Mouse (Mus musculus) MEL (cell line): ENCODE results near the gene Padi6. TPM values are rescaled to one million over a fixed set of nuclear protein-coding genes. Genes with fewer than 3 reads are reported as not detected.

Experiments used
- DNase-seq: peaks from one replicate; pipeline ENCODE4 v3.0.0; 2011; ENCODE audit warnings: low read depth, low spot score
- H3K27ac ChIP-seq: 2 replicates; pipeline ENCODE4 v1.5.1; 2012; ENCODE audit warnings: low read depth, mild to moderate bottlenecking, control low read depth, low read length, moderate library complexity; ENCODE audit not compliant: control insufficient read depth
- H3K27me3 ChIP-seq, 2 experiments: fragments of 150-350 bp in 1 of 2; sonication (generic) in 1 of 2; 2 replicates each; pipeline ENCODE4 v1.6.1; 2012; ENCODE audit warnings: low read length in 2 of 2, mild to moderate bottlenecking in 2 of 2, improper control_type of control experiment in 1 of 2, moderate library complexity in 1 of 2; ENCODE audit not compliant: insufficient read depth in 2 of 2, control insufficient read depth in 1 of 2
- H3K36me3 ChIP-seq, 2 experiments: 2 replicates each; pipeline ENCODE4 v1.6.1; 2012 to 2014; ENCODE audit warnings: low read length in 2 of 2, improper control_type of control experiment in 1 of 2, inconsistent platforms in 1 of 2, mild to moderate bottlenecking in 1 of 2; ENCODE audit not compliant: insufficient read depth in 2 of 2, control insufficient read depth in 1 of 2
- H3K4me1 ChIP-seq, 2 experiments: fragments of 150-350 bp in 1 of 2; sonication (generic) in 1 of 2; 2 replicates each; pipeline ENCODE4 v1.6.1; 2012; ENCODE audit warnings: low read length in 2 of 2, improper control_type of control experiment in 1 of 2, mild to moderate bottlenecking in 1 of 2; ENCODE audit not compliant: insufficient read depth in 2 of 2, control insufficient read depth in 1 of 2
- H3K4me3 ChIP-seq, 2 experiments: fragments of 150-350 bp in 1 of 2; sonication (generic) in 1 of 2; 2 replicates each; pipeline ENCODE4 v1.5.1; 2012; ENCODE audit warnings: low read depth in 2 of 2, low read length in 2 of 2, mild to moderate bottlenecking in 2 of 2, moderate library complexity in 2 of 2, control low read depth in 1 of 2, improper control_type of control experiment in 1 of 2; ENCODE audit not compliant: control insufficient read depth in 1 of 2, insufficient read depth in 1 of 2
- H3K79me2 ChIP-seq: 2 replicates; pipeline ENCODE4 v1.6.1; 2012; ENCODE audit warnings: mild to moderate bottlenecking, low read length, moderate library complexity; ENCODE audit not compliant: control insufficient read depth, poor library complexity, insufficient read depth
- H3K9ac ChIP-seq: 2 replicates; pipeline ENCODE4 v1.6.1; 2012; ENCODE audit warnings: low read depth, mild to moderate bottlenecking, control low read depth, low read length, moderate library complexity; ENCODE audit not compliant: control insufficient read depth, poor library complexity, severe bottlenecking
- H3K9me3 ChIP-seq: fragments of 150-350 bp; sonication (generic); replicated peaks from 2 replicates; pipeline ENCODE4 v1.6.1; 2012; ENCODE audit warnings: mild to moderate bottlenecking, low read length, improper control_type of control experiment, moderate library complexity; ENCODE audit not compliant: insufficient read depth
- BHLHE40 ChIP-seq: IDR thresholded peaks from 2 replicates; pipeline ENCODE4 v1.6.1; 2012; ENCODE audit warnings: low read depth, mild to moderate bottlenecking, inconsistent platforms, low read length, improper control_type of control experiment, borderline replicate concordance
- CTCF ChIP-seq, 3 experiments: IDR thresholded peaks in 2 of 3; conservative IDR thresholded peaks in 1 of 3; 2 replicates each; pipeline ENCODE4 v1.5.1; 2011 to 2012; ENCODE audit warnings: low read length in 3 of 3, low read depth in 2 of 3, mild to moderate bottlenecking in 2 of 3, improper control_type of control experiment in 1 of 3, inconsistent platforms in 1 of 3, mixed read lengths in 1 of 3, moderate library complexity in 1 of 3; ENCODE audit not compliant: control insufficient read depth in 1 of 3, insufficient read depth in 1 of 3, poor library complexity in 1 of 3, severe bottlenecking in 1 of 3
- EP300 ChIP-seq, 2 experiments: IDR thresholded peaks; 2 replicates each; pipeline ENCODE4 v1.6.1; 2011; ENCODE audit warnings: improper control_type of control experiment in 2 of 2, low read length in 2 of 2, low read depth in 1 of 2, mild to moderate bottlenecking in 1 of 2
- ETS1 ChIP-seq: IDR thresholded peaks from 2 replicates; pipeline ENCODE4 v1.6.1; 2012; ENCODE audit warnings: low read depth, mild to moderate bottlenecking, inconsistent platforms, low read length, improper control_type of control experiment, moderate library complexity
- GATA1 ChIP-seq: IDR thresholded peaks from 2 replicates; pipeline ENCODE4 v1.6.1; 2011; ENCODE audit warnings: low read depth, low read length, improper control_type of control experiment
- JUND ChIP-seq: IDR thresholded peaks from 2 replicates; pipeline ENCODE4 v1.6.1; 2011; ENCODE audit warnings: low read depth, mild to moderate bottlenecking, improper control_type of control experiment, low read length
- KAT2A ChIP-seq: conservative IDR thresholded peaks from 2 replicates; pipeline ENCODE4 v1.6.1; 2012; ENCODE audit warnings: low read depth, low read length, improper control_type of control experiment, inconsistent platforms
- MAFK ChIP-seq: IDR thresholded peaks from 2 replicates; pipeline ENCODE4 v1.6.1; 2011; ENCODE audit warnings: low read depth, mild to moderate bottlenecking, low read length, improper control_type of control experiment, borderline replicate concordance
- MAX ChIP-seq: IDR thresholded peaks from 2 replicates; pipeline ENCODE4 v1.6.1; 2011; ENCODE audit warnings: low read length, improper control_type of control experiment
- MAZ ChIP-seq: IDR thresholded peaks from 2 replicates; pipeline ENCODE4 v1.6.1; 2012; ENCODE audit warnings: low read depth, mild to moderate bottlenecking, inconsistent platforms, low read length, improper control_type of control experiment
- MEF2A ChIP-seq: IDR thresholded peaks from 2 replicates; pipeline ENCODE4 v1.6.1; 2014; ENCODE audit warnings: low read depth, mild to moderate bottlenecking, inconsistent platforms, low read length, improper control_type of control experiment; ENCODE audit not compliant: poor library complexity, insufficient replicate concordance, severe bottlenecking; ENCODE audit errors: extremely low read depth
- MXI1 ChIP-seq: IDR thresholded peaks from 2 replicates; pipeline ENCODE4 v1.6.1; 2011; ENCODE audit warnings: mild to moderate bottlenecking, low read depth, low read length, improper control_type of control experiment
- MYB ChIP-seq: IDR thresholded peaks from 2 replicates; pipeline ENCODE4 v1.6.1; 2011; ENCODE audit warnings: mild to moderate bottlenecking, low read depth, low read length, improper control_type of control experiment
- MYC ChIP-seq: IDR thresholded peaks from 2 replicates; pipeline ENCODE4 v1.6.1; 2011; ENCODE audit warnings: low read depth, mild to moderate bottlenecking, low read length, improper control_type of control experiment, moderate library complexity
- NELFE ChIP-seq: IDR thresholded peaks from 2 replicates; pipeline ENCODE4 v1.6.1; 2011; ENCODE audit warnings: low read depth, low read length, improper control_type of control experiment
- POLR2A ChIP-seq, 2 experiments: IDR thresholded peaks; 2 replicates each; pipeline ENCODE4 v1.6.1; 2011 to 2012; ENCODE audit warnings: low read length in 2 of 2, mild to moderate bottlenecking in 2 of 2, control low read depth in 1 of 2, improper control_type of control experiment in 1 of 2, low read depth in 1 of 2, moderate library complexity in 1 of 2; ENCODE audit not compliant: control insufficient read depth in 1 of 2, insufficient read depth in 1 of 2, poor library complexity in 1 of 2
- POLR2AphosphoS5 ChIP-seq: IDR thresholded peaks from 2 replicates; pipeline ENCODE4 v1.6.1; 2012; ENCODE audit warnings: low read depth, borderline replicate concordance, mild to moderate bottlenecking, inconsistent platforms, low read length, moderate library complexity, mixed read lengths
- RAD21 ChIP-seq: IDR thresholded peaks from 2 replicates; pipeline ENCODE4 v1.6.1; 2011; ENCODE audit warnings: mild to moderate bottlenecking, low read depth, low read length, improper control_type of control experiment
- RCOR1 ChIP-seq: IDR thresholded peaks from 2 replicates; pipeline ENCODE4 v1.6.1; 2012; ENCODE audit warnings: low read depth, mild to moderate bottlenecking, inconsistent platforms, low read length, improper control_type of control experiment
- SIN3A ChIP-seq: IDR thresholded peaks from 2 replicates; pipeline ENCODE4 v1.6.1; 2012; ENCODE audit warnings: low read length, improper control_type of control experiment, inconsistent platforms
- TAL1 ChIP-seq: IDR thresholded peaks from 2 replicates; pipeline ENCODE4 v1.6.1; 2012; ENCODE audit warnings: mild to moderate bottlenecking, inconsistent platforms, low read length, moderate library complexity, mixed read lengths
- TBP ChIP-seq: IDR thresholded peaks from 2 replicates; pipeline ENCODE4 v1.8.0; 2011; ENCODE audit warnings: low read depth, low read length, improper control_type of control experiment
- TCF12 ChIP-seq: IDR thresholded peaks from 2 replicates; pipeline ENCODE4 v1.6.1; 2014; ENCODE audit warnings: low read depth, mild to moderate bottlenecking, inconsistent platforms, low read length, improper control_type of control experiment, moderate library complexity
- USF1 ChIP-seq: IDR thresholded peaks from 2 replicates; pipeline ENCODE4 v1.6.1; 2014; ENCODE audit warnings: low read depth, mild to moderate bottlenecking, inconsistent platforms, low read length, improper control_type of control experiment, moderate library complexity
- polyA plus RNA-seq, 2 experiments: library from polyadenylated mRNA; stranded (reverse) in 1 of 2; unstranded in 1 of 2; fragments of >175 nt in 1 of 2; fragments of >200 nt in 1 of 2; gene quantifications; 2 replicates each; pipeline versions ENCODE4 v1.2.1 to v1.2.4; 2012; ENCODE audit warnings: low replicate concordance in 2 of 2, low read depth in 1 of 2; ENCODE audit not compliant: insufficient read length in 2 of 2, insufficient read depth in 1 of 2, missing spikeins in 1 of 2
- total RNA-seq: library from RNA; depleted of rRNA; stranded (reverse); fragments of 300-350 nt; gene quantifications from 2 replicates; pipeline ENCODE4 v1.2.3, GENCODE M21; 2012

Padi6 gene
- total and polyA plus RNA-seq, 3 experiments: not detected

DNA sequence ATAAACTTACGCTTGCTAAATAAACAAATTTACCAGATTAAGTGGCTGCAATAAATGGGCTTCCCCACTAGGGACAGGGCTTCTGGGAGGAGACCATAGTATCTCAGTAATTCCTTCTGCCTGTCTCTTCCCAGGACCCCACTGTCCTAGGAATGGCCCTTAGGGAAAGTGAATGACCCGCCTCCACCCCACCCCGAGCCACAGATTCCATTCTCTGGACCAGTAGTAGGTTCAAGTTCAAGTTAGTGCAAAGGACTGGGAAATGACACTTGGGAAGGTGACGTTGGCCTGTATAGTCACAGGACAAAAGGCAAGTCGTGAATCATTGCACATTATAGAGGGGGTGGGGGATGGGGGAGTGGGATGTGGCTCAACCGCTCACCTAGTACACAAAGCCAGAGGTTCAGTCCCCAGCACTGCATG lies 57.6 kb downstream of the Padi6 start:
- Histone ChIP-seq H3K79me2 (no peaks in the 10 kb centered on the region), H3K4me3 (peak overlapping the region; percentile 3 to 27)
- no peak for DNase-seq

DNA sequence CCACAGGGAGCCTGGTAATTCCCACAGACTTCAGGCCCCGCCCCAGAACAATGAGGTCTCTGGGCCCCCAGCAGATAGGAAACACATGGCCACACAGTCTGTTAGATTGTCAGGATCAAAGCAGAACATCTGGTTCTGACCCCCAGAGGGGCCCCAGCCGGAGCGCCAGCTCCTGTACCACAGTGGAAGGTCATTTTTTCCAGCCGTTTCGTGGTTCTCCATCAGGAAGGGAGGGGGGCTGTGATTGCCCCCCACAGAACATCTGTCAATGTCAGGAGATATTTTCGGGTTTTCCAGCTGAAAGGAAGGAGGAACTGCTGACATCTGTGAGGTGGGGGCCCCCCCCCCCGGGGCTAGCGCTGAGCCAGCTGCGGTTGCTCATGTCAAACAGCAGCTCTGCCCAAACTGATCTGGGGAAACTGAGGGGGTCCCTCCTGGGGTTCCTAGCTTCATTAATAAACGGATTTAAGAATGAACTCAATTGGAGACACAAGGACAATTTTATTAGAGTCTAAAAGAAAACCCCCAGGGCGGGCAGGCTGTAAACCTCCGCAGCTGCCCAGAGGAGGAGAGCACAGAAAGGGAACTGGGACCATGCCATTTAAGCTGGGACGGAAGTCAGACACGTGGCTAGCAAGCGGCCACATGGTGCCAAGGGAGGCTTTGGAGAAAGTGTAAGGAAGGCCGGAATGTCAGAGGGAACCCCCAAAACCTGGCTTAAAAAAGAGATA lies 58.1 kb downstream of the Padi6 start:
- TF ChIP-seq MEF2A (no peak), POLR2AphosphoS5 (no peak), MYC (peak; percentile 100), NELFE (no peak), BHLHE40 (no peak), KAT2A (no peak), MXI1 (peak; percentile 97), JUND (peak; percentile 25; the same call in 1 of the 2 replicates), MAFK (peak; percentile 27; the same call in 1 of the 2 replicates), USF1 (peak; percentile 75), MYB (peak; percentile 47; the same call in 1 of the 2 replicates), GATA1 (peak; percentile 37; the same call in 1 of the 2 replicates), POLR2A (IDR thresholded peaks at IDR 0.05; ENCODE audit: control insufficient read depth in 1 of 2, insufficient read depth in 1 of 2, low read depth in 1 of 2, low read length in 2 of 2, poor library complexity in 1 of 2) (peak; percentile 40 to 69; a peak in 2 of 4 replicates), TBP (peak; percentile 31; the same call in 1 of the 2 replicates), TAL1 (peak; percentile 80), ETS1 (peak; percentile 78), MAX (peak; percentile 98), TCF12 (peak; percentile 68; the same call in 1 of the 2 replicates), EP300 (IDR thresholded peaks at IDR 0.05; ENCODE audit: low read depth in 1 of 2, low read length in 2 of 2) (peak; percentile 65 to 88), RAD21 (no peak), CTCF (IDR thresholded peaks at IDR 0.05 in 2 of 3, conservative IDR thresholded peaks at IDR 0.05 in 1 of 3; ENCODE audit: control insufficient read depth in 1 of 3, insufficient read depth in 1 of 3, low read depth in 2 of 3, low read length in 3 of 3, poor library complexity in 1 of 3, severe bottlenecking in 1 of 3) (no peak), SIN3A (peak; percentile 55), MAZ (peak; percentile 83)
- H3K9ac ChIP-seq: peak overlapping the region; percentile 76
- DNase-seq: peak; percentile 83
- peak overlapping the region; percentile 85 for H3K27ac ChIP-seq
- peak overlapping the region; percentile 3 to 27 for H3K4me3 ChIP-seq
- H3K79me2 ChIP-seq: no peaks in the 10 kb centered on the region
- no peaks in the 10 kb centered on the region for H3K9me3 ChIP-seq
- peaks cover 5 to 21% of the 10 kb centered on the region in 2 experiments for H3K4me1 ChIP-seq
- H3K27me3 ChIP-seq: no peaks in the 10 kb centered on the region
- peaks cover 0 to 17% of the 10 kb centered on the region in 2 experiments; a peak in 2 of 4 replicates for H3K36me3 ChIP-seq

More for the DNA sequence above, 57.6 kb downstream of the Padi6 start:
- no peaks in the 10 kb centered on the region for H3K27me3 ChIP-seq
- H3K9me3 ChIP-seq: no peaks in the 10 kb centered on the region
- H3K9ac ChIP-seq: peak overlapping the region; percentile 76
- TF ChIP-seq TBP (peak; percentile 7), TCF12 (0 out of 2 replicates have a peak, but pooled peaks have one; percentile 2), POLR2A (IDR thresholded peaks at IDR 0.05; ENCODE audit: control insufficient read depth in 1 of 2, insufficient read depth in 1 of 2, low read depth in 1 of 2, low read length in 2 of 2, poor library complexity in 1 of 2) (peak in 1 of 2 experiments; percentile 22; a peak in 1 of 4 replicates), ETS1 (no peak), CTCF (IDR thresholded peaks at IDR 0.05 in 2 of 3, conservative IDR thresholded peaks at IDR 0.05 in 1 of 3; ENCODE audit: control insufficient read depth in 1 of 3, insufficient read depth in 1 of 3, low read depth in 2 of 3, low read length in 3 of 3, poor library complexity in 1 of 3, severe bottlenecking in 1 of 3) (peak in 2 of 3 experiments; percentile 17 to 38; a peak in 3 of 6 replicates), RCOR1 (no peak), NELFE (no peak)
- peaks cover 8 to 24% of the 10 kb centered on the region in 2 experiments for H3K4me1 ChIP-seq
- H3K27ac ChIP-seq: peak overlapping the region; percentile 85
- H3K36me3 ChIP-seq: peaks cover 0 to 20% of the 10 kb centered on the region in 2 experiments; a peak in 2 of 4 replicates
